Mouse (Mus musculus) left cerebral cortex, adult 2 months (tissue): Measurements from ENCODE around the gene Chmp1a. TPM values are rescaled to one million over a fixed set of nuclear protein-coding genes. Genes with fewer than 3 reads are reported as not detected.
A peak's percentile ranks its signal among the peaks of the same experiment; 100 is the strongest.

ENCODE experiments used
- DNase-seq, 2 experiments: peaks; one replicate each; pipeline ENCODE4 v3.0.0; 2021 to 2022; ENCODE audit warnings: low spot score in 2 of 2, mixed read lengths in 1 of 2; ENCODE audit errors: extremely low spot score in 1 of 2
- H3K27ac ChIP-seq: fragments of 200-600 bp; 2 replicates; pipeline ENCODE4 v1.8.1; 2022
- H3K4me3 ChIP-seq: fragments of 200-600 bp; 2 replicates; pipeline ENCODE4 v1.8.1; 2022
- CTCF ChIP-seq: fragments of 200-600 bp; IDR thresholded peaks from 2 replicates; pipeline ENCODE4 v1.8.1; 2022; ENCODE audit warnings: antibody characterized with exemption, mild to moderate bottlenecking, moderate library complexity
- intact Hi-C: fragments of 180-260 bp; cut with DNase I; formaldehyde crosslinking; loops from one replicate; pipeline ENCODE4 v1.15.1; 2025
- total RNA-seq, 2 experiments: library from RNA; stranded (reverse); gene quantifications; 2 replicates each; pipeline ENCODE4 v1.2.3; 2021

Gene Chmp1a
- total RNA-seq, 2 experiments from 2014 or later = 86.2 to 104 TPM

DNA sequence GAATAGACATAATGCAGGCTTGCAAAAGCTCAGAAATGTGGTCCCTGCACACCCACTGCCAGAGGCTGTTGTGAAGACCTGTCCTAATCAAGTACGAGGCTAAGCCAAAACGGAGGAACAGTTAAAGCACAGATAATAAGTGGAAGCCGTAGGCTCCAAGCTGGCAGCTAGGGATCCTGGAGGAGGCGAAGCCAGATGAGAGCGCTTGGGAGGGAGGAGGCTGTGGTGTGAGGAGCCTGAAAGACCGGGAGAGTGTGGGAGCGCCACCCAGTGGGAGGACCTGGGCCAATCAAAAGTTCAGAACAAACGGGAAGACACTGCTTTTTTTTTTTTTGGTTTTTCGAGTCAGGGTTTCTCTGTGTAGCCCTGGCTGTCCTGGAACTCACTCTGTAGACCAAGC is 21.9 kb downstream of the Chmp1a start:
- peak; percentile 59 for TF ChIP-seq CTCF
- intact Hi-C loops = loop anchor here (10.0 kb wide), 1 partner anchor 566 kb away; the partner anchor contains the start of gene Pabpn1l
- peak; percentile 77 to 78 for DNase-seq
- Histone ChIP-seq H3K27ac (no peak overlapping the region), H3K4me3 (no peak overlapping the region)

DNA sequence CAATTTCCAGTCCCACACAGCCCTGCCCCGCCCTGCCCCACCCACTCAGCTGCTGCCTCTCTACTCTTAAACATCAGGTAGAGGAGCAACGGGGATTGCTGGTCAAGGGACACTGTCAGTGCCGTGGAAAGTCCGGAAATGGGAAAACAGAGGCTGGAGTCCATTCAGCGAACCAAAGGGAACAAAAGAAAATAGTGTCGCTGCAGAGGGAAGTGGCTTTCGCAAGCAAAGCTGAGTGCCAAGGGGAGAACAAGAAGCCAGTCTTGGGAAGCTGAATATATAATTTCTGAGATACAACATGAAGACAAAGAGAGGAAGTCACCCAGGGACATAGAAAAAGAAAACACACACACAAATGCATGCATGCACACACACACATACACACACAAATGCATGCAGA is 23.7 kb downstream of the Chmp1a start:
- TF ChIP-seq CTCF = no peak
- no peak for DNase-seq
- Histone ChIP-seq H3K4me3 (no peak overlapping the region), H3K27ac (no peak overlapping the region)
- intact Hi-C loops = loop anchor here (5.0 kb wide), 1 partner anchor 42 kb away; no protein-coding TSS in a partner anchor

DNA sequence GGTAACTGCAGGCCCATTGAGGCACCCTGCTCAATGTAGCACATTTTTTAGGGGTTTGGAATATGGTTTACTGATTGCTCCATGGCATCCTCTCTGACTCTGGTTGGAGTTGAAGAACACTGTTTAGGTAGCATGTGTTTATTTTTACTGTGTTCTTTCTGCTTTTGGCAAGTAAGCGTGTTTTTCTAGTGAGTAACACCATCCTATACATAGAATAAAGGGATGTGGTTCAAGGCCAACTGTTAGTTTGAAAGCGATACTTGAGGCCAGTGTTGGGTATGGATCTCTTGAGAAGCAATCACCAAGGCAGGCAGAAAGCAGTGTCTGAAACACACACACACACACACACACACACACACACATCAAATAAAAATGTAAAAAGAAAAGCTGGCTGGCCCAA is 24.6 kb downstream of the Chmp1a start:
- no peak overlapping the region for H3K4me3 ChIP-seq
- no peak for TF ChIP-seq CTCF
- intact Hi-C loops = loop anchor here (5.0 kb wide), 1 partner anchor 41 kb away; no protein-coding TSS in a partner anchor

DNA sequence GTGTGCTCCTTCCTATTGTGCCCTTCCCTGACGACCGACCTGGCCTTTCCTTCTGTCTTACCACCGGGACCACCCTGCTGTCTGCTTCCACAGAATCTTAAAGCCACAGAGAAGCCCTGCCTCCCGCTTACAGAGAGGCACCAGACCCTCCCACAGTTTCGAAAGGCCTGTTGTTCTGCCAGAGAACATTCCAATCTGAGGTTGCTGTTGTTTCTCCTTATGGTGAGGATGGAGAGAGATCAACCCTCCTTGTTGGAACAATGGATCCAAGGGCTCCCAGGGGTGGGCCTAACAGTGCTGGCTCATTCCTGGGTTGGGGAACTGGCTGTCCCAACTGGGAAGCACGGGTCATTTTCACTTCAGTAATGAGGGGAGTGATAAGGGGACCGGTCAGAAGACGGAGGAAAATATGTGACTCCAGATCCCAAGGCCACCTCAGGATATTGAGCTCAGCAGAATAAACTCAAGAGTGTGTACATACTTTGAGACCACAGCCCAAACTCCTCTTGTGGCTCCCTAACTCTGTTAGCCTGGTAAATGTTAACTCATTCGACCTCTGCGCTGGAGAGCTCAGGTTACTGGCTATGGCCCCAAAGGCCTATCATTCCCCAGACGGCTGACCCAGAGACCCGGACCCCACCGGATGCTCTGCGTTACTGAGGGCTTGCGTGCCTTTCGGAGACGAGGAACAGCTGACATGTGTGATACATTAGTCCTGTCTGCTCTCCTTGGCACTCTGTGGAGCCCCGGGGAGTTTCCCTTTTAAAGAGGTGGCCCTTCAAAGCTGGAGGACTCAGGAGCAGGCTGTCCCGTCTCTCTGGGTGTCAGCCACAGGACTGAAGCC is 26.8 kb downstream of the Chmp1a start, which contains the start of gene Dpep1:
Gene Dpep1 (plus strand): TSS at position 677 of the 844 bp plus-strand sequence.
- H3K27ac ChIP-seq = no peak within 1 kb of the TSS
- intact Hi-C loops = loop anchor here (5.0 kb wide), 1 partner anchor 38 kb away; no protein-coding TSS in a partner anchor
- H3K4me3 ChIP-seq = no peak within 1 kb of the TSS
- no peak for DNase-seq
- no peak for TF ChIP-seq CTCF

More for the DNA sequence above, 24.6 kb downstream of the Chmp1a start:
- H3K27ac ChIP-seq = no peak overlapping the region
- no peak for DNase-seq

DNA sequence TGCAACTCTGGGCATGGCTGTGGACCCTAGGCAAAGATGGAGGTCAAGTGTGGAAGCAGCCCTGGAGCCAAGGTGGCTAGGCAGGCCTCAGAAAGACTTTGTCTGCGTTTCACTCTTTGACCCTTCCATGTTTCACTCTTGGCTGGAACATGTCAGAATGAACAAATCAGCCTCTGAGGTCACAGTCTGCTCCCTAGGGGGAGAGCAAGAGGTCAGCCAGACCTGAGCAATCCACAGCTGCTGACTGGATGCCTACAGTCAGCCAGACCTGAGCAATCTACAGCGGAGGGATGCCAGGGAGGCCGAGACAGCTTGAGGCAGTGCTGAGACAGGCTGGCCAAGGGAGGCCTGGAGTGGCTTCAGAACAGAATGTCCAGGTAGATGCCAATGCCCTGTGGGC is 31.2 kb downstream of the Chmp1a start:
- DNase-seq = no peak
- intact Hi-C loops = no loop called here

DNA sequence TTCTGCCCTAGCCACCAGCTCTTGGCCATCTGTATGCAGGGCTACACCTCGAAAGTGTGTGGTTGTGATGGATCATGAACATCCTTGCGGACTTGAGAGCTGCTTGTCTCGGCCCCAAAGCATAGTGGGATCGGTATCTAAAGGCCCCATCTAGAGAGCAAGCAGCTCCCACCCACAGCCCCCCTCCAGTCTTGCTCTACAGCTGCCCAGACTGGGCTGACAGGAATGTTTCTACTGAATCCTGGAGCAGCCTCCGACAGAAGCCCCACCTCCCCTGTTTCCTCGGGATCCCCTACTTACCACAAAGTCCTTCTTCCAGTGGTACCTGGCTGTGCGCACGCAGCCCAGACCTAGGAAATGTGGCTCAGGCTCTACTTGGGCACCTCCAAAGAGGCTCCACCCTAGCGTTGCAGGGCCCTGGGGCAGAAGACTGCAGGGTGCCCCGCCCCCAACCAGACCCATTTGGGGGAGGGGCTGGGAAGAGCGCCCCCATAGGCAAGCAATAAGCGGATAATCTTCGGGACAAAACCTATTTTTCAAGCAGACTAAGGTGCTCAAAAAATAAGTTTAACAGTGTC is 54.6 kb downstream of the Chmp1a start, which contains the start of gene Sult5a1:
Gene Sult5a1 (minus strand): TSS at position 428 of the 578 bp plus-strand sequence.
- Histone ChIP-seq H3K4me3 (no peak within 1 kb of the TSS), H3K27ac (no peak within 1 kb of the TSS)
- no peak for DNase-seq
- intact Hi-C loops = no loop called here
- no peak for TF ChIP-seq CTCF

More for the DNA sequence above, 31.2 kb downstream of the Chmp1a start:
- no peak overlapping the region for H3K4me3 ChIP-seq
- no peak for TF ChIP-seq CTCF
- no peak overlapping the region for H3K27ac ChIP-seq

DNA sequence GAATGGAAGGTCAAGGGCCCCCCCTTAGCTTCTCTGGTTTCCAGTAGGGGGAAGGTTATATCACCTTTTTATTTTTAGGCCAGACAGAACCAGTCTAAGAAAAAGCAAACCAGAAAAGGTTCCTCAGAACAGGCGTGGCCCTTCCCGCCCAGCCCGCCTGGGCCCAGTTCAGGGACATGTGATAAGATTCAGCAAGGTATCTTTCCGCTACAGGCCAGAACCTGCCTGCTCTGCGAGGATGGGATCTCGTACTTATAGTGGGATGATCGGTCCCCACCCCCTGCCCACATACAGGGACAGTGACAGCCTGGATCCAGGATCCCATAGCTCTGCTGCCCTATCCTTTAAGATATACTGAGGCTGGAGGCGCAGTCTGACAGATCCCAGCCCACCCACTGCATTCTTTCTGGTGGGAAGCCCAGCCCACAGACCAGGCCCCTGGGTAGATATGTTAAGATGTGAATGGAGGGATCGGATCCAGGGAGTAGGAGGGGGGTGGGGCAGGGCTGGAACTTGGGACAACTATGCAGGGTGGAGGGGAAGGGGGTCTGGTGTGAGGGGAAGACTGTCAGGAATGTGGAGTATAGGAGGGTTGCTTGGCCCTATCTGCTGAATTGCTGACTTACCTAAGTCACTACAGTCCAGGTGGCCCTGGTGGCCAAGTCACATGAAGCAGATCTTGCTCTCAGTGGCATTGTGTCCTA is 56.3 kb downstream of the Chmp1a start:
- H3K4me3 ChIP-seq = no peak overlapping the region
- H3K27ac ChIP-seq = no peak overlapping the region
- intact Hi-C loops = no loop called here
- no peak for DNase-seq
- TF ChIP-seq CTCF = no peak

DNA sequence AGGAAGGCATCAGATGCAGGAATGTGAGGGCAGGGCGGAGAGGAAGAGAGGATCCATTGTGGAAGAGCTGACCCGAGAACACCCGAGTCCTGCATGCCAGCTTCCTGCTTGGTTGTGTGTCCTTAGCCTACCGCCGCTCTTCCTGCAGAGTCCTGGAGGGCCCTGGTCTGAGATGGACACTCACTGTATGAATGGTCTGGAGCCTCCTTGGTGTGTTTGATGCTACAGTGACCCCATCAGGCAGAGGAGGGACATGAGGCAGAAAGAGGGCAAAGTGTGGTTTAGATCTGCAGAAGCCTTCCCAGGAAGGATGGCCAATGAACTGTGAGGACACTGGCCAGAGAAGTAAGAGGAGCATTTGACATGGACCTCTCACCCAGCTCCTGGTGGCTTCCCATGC is 57.4 kb downstream of the Chmp1a start:
- peak; percentile 25 for TF ChIP-seq CTCF
- no peak overlapping the region for H3K4me3 ChIP-seq
- intact Hi-C loops = no loop called here
- H3K27ac ChIP-seq = no peak overlapping the region
- no peak for DNase-seq

Other genes starting within 250 kb of the Chmp1a start
- 100 to 1,000 TPM; 161 to 175 TPM for gene Ankrd11, start 170.5 kb downstream of the Chmp1a start, total RNA-seq
- 10 to 100 TPM; 66.2 to 68.8 TPM for gene Spg7, start 149.8 kb downstream of the Chmp1a start, total RNA-seq
- gene Rpl13, start 110.4 kb downstream of the Chmp1a start, total RNA-seq = 100 to 1,000 TPM; 369 to 415 TPM
- gene Cpne7, start 95.4 kb downstream of the Chmp1a start, total RNA-seq = 10 to 100 TPM; 68.5 to 89.8 TPM
- under 1 TPM in 1 of 2 experiments, not detected in 1; 0.84 TPM for gene Sult5a1, start 54.4 kb downstream of the Chmp1a start, total RNA-seq
- gene Dpep1, start 26.5 kb downstream of the Chmp1a start, total RNA-seq = not detected
- 1 to 10 TPM; 6.3 to 8.1 TPM for gene Spata33, start 69 bp upstream of the Chmp1a start, total RNA-seq
- gene Cdk10, start 12.1 kb upstream of the Chmp1a start, total RNA-seq = 100 to 1,000 TPM; 101 to 111 TPM
- 10 to 100 TPM; 75.4 to 97.5 TPM for gene Spata2l, start 23.5 kb upstream of the Chmp1a start, total RNA-seq
- 10 to 100 TPM; 26.4 to 29.2 TPM for gene Zfp276, start 41.4 kb upstream of the Chmp1a start, total RNA-seq
- gene Vps9d1, start 41.6 kb upstream of the Chmp1a start, total RNA-seq = 10 to 100 TPM; 53.3 to 63.0 TPM
- 1 to 10 TPM; 3.1 to 3.7 TPM for gene Fanca, start 105.8 kb upstream of the Chmp1a start, total RNA-seq
- 10 to 100 TPM; 14.1 to 19.5 TPM for gene Spire2, start 120.0 kb upstream of the Chmp1a start, total RNA-seq
- gene Tcf25, start 161.0 kb upstream of the Chmp1a start, total RNA-seq = 100 to 1,000 TPM; 586 to 610 TPM
- gene Mc1r, start 194.3 kb upstream of the Chmp1a start, total RNA-seq = under 1 TPM; 0.18 to 0.19 TPM
- 100 to 1,000 TPM; 373 to 377 TPM for gene Tubb3, start 198.7 kb upstream of the Chmp1a start, total RNA-seq
- gene Def8, start 210.8 kb upstream of the Chmp1a start, total RNA-seq = 10 to 100 TPM; 55.0 to 55.5 TPM